Mouse (Mus musculus) 3134 (cell line): ENCODE measurements around the gene Usp17le.
"Not testable (repeated sequence)": the region's sequence is repeated elsewhere in the genome, so short reads cannot be mapped to it uniquely, and the experiment has no call there.

Experiments
- DNase-seq: peaks from one replicate; pipeline ENCODE4 v3.0.0-alpha.2; 2011; ENCODE audit warnings: low spot score; ENCODE audit not compliant: insufficient read length; ENCODE audit errors: extremely low read depth

The Usp17le gene

DNA sequence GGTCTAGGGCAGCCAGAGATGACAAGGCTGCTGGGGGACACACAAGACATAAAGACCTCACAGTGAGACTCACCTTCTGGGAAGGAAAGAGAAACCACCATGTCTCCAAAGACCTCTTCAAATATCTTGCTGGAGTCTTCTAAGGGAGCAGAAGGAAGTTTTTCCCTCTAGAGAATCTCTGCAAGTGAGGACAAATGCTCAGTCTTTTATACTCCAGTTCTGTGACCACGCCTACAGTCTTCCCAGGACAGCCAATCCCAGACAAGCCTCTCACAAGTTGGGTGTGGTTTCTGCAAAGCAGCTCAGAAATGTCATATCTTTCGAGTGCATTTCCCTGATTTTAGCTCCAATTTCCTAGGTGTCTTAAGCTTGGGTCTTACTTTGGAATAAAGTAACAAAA lies at the start of gene Usp17le:
Gene Usp17le (minus strand): TSS at position 101 of the 400 bp plus-strand sequence.
- not testable (repeated sequence) for DNase-seq

DNA sequence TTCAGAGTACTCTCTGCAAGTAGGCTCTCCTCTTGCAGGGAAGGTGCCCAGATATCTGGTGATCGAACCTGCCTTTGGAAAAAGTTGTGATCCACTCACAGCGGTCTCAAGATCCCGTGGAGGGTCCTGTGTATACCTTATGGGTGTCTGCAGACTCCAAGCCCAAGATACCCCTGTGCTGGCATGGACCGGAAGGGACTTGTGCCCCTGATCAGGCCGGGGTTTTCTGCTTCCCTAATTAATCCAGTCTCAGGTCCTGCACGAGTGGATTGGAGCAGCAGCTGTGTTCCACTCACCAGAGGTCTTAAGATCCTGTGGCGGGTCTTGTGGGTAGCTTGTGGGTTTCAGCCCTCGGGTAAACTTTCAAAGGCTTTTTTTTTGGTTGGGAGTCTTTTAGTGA lies 33.1 kb upstream of the Usp17le start:
- not testable (repeated sequence) for DNase-seq

DNA sequence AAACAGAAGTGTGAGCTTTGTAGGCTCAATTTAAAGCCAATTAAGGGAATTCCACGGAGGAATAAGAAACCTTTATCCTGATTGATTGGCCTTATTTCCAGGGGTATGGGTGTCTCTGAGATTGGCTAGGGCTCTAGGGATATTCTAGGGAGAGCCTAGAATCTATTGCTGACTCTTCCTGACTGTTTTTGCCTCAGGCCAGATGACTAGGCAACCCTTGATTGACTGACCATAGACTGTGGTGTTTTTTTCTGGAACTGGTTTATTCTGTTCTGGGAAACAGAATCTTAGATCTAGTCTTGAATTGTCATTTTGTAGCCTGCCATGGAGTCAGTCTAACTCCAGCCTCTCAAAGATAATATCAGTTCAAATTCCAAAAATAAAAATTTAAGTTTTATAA lies 13.5 kb upstream of the Usp17le start:
- DNase-seq: no peak
